Mouse (Mus musculus) v-Abl transformed pro-B cells (cell line): ENCODE measurements around the gene Alpi.

ENCODE experiments used
- in situ Hi-C, 2 experiments: fragments of 400-800 bp; cut with MboI; formaldehyde crosslinking; loops; one replicate each; pipeline ENCODE4 v1.15.1; 2025; ENCODE audit not compliant: unreplicated experiment in 2 of 2

Alpi gene

GRCm38 (mm10) chr1:87070720-87071119, 30.7 kb downstream of the Alpi start:
- in situ Hi-C loops, result no loop called here

DNA sequence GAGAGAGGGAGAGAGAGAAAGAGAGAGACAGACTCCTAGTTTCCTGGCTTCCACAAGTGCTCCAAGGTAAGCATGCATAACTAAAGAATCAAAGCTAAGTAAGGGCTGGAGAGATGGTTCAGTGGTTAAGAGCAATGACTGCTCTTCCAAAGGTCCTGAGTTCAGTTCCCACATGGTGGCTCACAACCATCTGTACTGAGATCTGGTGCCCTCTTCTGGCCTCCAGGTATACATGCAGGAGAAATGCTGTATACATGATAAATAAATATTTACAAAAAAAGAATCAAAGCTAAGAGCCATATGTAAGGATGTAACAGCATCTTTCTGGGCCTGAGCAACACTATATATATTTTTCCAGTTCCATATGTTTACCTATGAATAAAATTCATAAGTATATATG, 40.5 kb downstream of the Alpi start:
- in situ Hi-C loops, result no loop called here

DNA sequence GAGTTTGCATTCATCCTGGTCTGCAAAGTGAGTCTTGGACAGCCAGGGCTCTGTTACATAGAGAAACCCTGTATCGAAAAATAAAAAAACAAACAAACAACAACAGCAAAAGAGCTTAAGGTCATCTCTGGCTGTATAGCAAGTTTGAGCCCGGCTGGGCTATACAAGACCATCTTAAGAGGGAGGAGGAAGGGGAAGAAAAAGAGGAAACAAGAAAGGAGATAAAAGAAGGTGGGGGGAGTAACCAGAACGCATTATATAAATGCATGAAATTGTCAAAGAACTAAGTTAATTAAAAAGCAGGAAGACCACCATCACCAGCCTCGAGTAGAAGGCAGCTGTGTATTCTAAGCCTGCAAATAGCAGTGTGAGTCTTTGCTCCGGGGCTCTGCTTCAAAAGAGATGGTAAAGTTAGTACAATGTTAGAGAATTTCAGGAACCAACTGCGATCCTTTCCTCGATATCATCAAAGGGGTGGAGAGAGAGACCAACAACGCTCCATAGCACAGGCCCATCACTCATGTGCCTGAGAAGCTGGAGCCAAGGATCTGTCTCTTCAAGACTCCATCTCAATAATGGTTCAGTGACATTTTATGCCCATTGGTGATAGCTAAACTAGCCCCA, 42.3 kb downstream of the Alpi start:
- in situ Hi-C loops, result no loop called here

GRCm38 (mm10) chr1:87057075-87057474, 44.3 kb downstream of the Alpi start:
- in situ Hi-C loops, result no loop called here

GRCm38 (mm10) chr1:87051369-87051768, 50.0 kb downstream of the Alpi start:
- in situ Hi-C loops, result no loop called here

DNA sequence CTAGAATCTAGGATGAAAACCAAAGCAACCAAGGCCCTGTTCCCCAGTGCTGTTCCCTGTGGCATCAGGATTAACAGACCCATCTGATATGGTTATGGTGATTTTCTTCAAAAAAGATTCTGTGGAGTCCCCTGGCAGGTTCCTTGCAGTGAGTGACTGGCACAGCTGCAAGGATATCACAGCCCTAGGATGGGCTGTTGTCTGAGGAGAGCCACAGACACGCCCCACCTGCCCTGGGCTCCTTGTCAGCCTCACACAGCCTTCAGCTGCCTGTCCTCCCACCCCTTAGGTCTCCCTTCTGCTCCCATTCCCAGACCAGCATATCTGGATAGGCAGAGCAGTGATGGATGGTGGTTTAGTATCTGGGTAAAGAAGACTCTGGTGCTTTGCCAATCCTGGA, 50.7 kb downstream of the Alpi start:
- in situ Hi-C loops, result no loop called here

GRCm38 (mm10) chr1:87050072-87050471, 51.3 kb downstream of the Alpi start:
- in situ Hi-C loops, result no loop called here
